Mouse (Mus musculus): ENCODE measurements around the gene Nfkbid.

DNA sequence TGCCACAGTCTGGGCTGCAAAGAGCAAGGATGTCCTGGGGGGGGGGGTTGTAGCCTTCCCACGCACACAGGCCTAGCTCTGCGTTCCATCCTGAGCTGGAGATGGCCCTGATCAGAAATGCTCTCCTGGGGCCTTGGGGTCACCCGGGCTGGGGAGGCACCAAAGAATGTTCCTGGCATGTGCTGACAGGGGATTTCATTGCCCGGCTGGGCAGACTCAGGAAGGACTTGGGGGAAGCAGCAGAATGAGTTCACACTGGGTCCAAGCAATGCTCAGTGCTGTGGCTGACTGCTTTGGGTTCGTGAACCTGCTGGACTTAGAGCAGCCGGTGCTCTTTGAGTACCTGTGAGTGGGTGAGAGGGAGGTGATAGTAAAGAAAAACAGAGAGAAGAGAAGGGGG lies 38.0 kb downstream of the Nfkbid start:
- no peak for TF ChIP-seq GATA1 (IDR thresholded peaks at IDR 0.05; ENCODE audit: borderline replicate concordance, low read length)
- TF ChIP-seq FLI1 (IDR thresholded peaks at IDR 0.05; ENCODE audit: low read length): no peak

All from megakaryocyte, embryonic 14.5 days (primary cell).